Mouse (Mus musculus) liver, embryonic 12.5 days (tissue): ENCODE data around the gene Hist2h2bb. TPM values are rescaled to one million over a fixed set of nuclear protein-coding genes. Genes with fewer than 3 reads are reported as not detected.

Experiments used
- ATAC-seq: fragments of 200-750 bp; cut with Nextera tagmentation; 2 replicates; pipeline ENCODE4 v1.8.0; 2017; ENCODE audit warnings: moderate number of reproducible peaks, mild to moderate bottlenecking, moderate library complexity
- H3K27ac ChIP-seq: fragments of 300-500 bp; sonication (generic); 2 replicates; pipeline ENCODE4 v1.5.1; 2016; ENCODE audit warnings: mild to moderate bottlenecking
- H3K27me3 ChIP-seq: fragments of 300-500 bp; sonication (generic); replicated peaks from 2 replicates; pipeline ENCODE4 v1.6.1; 2016; ENCODE audit warnings: mild to moderate bottlenecking, moderate library complexity
- H3K36me3 ChIP-seq: fragments of 300-500 bp; sonication (generic); 2 replicates; pipeline ENCODE4 v1.6.1; 2016; ENCODE audit warnings: mild to moderate bottlenecking, moderate library complexity
- H3K4me1 ChIP-seq: fragments of 300-500 bp; sonication (generic); 2 replicates; pipeline ENCODE4 v1.6.1; 2016
- H3K4me2 ChIP-seq: fragments of 300-500 bp; sonication (generic); 2 replicates; pipeline ENCODE4 v1.6.1; 2016; ENCODE audit warnings: mild to moderate bottlenecking, moderate library complexity
- H3K4me3 ChIP-seq: fragments of 300-500 bp; sonication (generic); 2 replicates; pipeline ENCODE4 v1.5.1; 2016; ENCODE audit warnings: mild to moderate bottlenecking, moderate library complexity
- H3K9ac ChIP-seq: fragments of 300-500 bp; sonication (generic); 2 replicates; pipeline ENCODE4 v1.6.1; 2016; ENCODE audit warnings: mild to moderate bottlenecking, moderate library complexity
- H3K9me3 ChIP-seq: fragments of 300-500 bp; sonication (generic); replicated peaks from 2 replicates; pipeline ENCODE4 v1.6.1; 2016; ENCODE audit warnings: mild to moderate bottlenecking, moderate library complexity
- WGBS: fragments of 180-500 bp; shearing (Covaris S2); methylation state at CpG from one replicate; pipeline ENCODE4 v1.1.7; 2016; ENCODE audit not compliant: insufficient replicate concordance; 5-methylcytosine and 5-hydroxymethylcytosine counted together
- microRNA-seq: library from miRNA; unstranded; fragments of <30 nt; microRNA quantifications from one replicate; pipeline ENCODE4, GENCODE M21; 2017
- polyA plus RNA-seq: library from polyadenylated mRNA; unstranded; fragments of >200 nt; fragmentation: Nextera tagmentation; extraction: Ambion mirVana; gene quantifications from 2 replicates; pipeline ENCODE4 v1.2.1, GENCODE M21; 2016

The Hist2h2bb gene
- polyA plus RNA-seq, 1 experiment from 2014 or later: 31.6 TPM

DNA sequence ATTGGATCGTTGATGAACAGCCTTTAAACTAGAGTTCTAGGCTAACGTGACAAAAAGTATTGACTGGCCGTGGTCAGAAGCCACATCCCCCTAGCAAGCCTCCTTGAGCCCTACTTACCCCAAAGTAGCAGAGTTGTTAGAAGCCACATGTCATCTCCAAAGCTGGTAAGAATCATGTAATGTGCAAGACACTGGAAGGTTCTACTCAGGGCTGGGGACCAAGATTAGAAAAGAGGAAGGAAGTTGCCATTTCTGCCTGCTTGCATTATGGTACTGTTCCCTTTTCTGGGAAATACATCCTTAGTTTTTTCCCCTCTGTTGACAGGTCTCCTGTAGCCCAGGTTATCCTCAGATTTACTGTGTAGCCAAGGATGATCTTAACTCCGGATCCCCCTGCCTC is 24.2 kb downstream of the Hist2h2bb start, which contains the start of gene Fcgr1:
Gene Fcgr1, minus strand, starts transcription at position 183 of the 400 bp plus-strand sequence.
- Histone ChIP-seq H3K27ac (0 out of 2 replicates have a peak within 1 kb of the TSS, but pooled peaks have one; percentile 31), H3K4me3 (no peak within 1 kb of the TSS)
- no peak for ATAC-seq

DNA sequence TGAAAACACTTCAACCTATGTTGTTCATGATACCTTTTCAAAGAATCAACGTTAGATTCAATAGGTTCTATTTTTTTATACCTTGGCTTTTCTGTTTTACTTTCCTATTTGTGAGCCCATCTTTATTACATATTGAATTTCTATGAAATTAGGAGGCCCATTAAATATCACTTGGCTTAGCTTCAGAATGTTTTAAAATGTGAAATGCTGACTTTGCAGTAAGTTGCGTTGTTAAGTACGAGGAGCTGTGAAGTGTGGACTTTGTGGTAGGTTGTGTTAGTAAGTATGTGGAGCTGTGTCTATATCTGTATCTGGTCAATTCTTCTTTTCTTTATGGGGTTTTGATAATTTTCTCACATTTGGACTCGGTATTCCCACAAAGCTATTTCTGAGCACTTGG is 28.8 kb downstream of the Hist2h2bb start:
- no peaks in the 10 kb centered on the region for H3K36me3 ChIP-seq
- no peak for ATAC-seq
- H3K27ac ChIP-seq: no peak overlapping the region
- no peaks in the 10 kb centered on the region for H3K9me3 ChIP-seq
- H3K4me2 ChIP-seq: no peak overlapping the region
- no peak overlapping the region for H3K4me3 ChIP-seq
- H3K4me1 ChIP-seq: 0 out of 2 replicates have a peak, but pooled peaks cover 5% of the 10 kb centered on the region
- WGBS: 78% methylated on average over 4 of the region's 4 CpGs
- H3K27me3 ChIP-seq: peaks cover 14% of the 10 kb centered on the region
- no peak overlapping the region for H3K9ac ChIP-seq

More for the DNA sequence above, 24.2 kb downstream of the Hist2h2bb start, which contains the start of gene Fcgr1:
- H3K36me3 ChIP-seq: no peaks in the 10 kb centered on the region
- H3K4me1 ChIP-seq: no peaks in the 10 kb centered on the region
- H3K27me3 ChIP-seq: peaks cover 8% of the 10 kb centered on the region; the same call in 1 of the 2 replicates
- 29% methylated on average over 4 of the region's 4 CpGs for WGBS
- no peak within 1 kb of the TSS; the same call in 1 of the 2 replicates for H3K4me2 ChIP-seq
- H3K9me3 ChIP-seq: no peaks in the 10 kb centered on the region
- H3K9ac ChIP-seq: no peak within 1 kb of the TSS

- no peak for ATAC-seq
- 83% methylated on average over 2 of the region's 2 CpGs for WGBS
- no peaks in the 10 kb centered on the region for H3K9me3 ChIP-seq
- peaks cover 12% of the 10 kb centered on the region for H3K27me3 ChIP-seq
- peaks cover 9% of the 10 kb centered on the region; the same call in 1 of the 2 replicates for H3K4me1 ChIP-seq
- H3K36me3 ChIP-seq: no peaks in the 10 kb centered on the region
- no peak overlapping the region for H3K4me3 ChIP-seq
- no peak overlapping the region for H3K4me2 ChIP-seq
- no peak overlapping the region for H3K27ac ChIP-seq
- H3K9ac ChIP-seq: no peak overlapping the region
These were observed 30.0 kb downstream of the Hist2h2bb start for GRCm38 (mm10) chr3:96299562-96299961.

DNA sequence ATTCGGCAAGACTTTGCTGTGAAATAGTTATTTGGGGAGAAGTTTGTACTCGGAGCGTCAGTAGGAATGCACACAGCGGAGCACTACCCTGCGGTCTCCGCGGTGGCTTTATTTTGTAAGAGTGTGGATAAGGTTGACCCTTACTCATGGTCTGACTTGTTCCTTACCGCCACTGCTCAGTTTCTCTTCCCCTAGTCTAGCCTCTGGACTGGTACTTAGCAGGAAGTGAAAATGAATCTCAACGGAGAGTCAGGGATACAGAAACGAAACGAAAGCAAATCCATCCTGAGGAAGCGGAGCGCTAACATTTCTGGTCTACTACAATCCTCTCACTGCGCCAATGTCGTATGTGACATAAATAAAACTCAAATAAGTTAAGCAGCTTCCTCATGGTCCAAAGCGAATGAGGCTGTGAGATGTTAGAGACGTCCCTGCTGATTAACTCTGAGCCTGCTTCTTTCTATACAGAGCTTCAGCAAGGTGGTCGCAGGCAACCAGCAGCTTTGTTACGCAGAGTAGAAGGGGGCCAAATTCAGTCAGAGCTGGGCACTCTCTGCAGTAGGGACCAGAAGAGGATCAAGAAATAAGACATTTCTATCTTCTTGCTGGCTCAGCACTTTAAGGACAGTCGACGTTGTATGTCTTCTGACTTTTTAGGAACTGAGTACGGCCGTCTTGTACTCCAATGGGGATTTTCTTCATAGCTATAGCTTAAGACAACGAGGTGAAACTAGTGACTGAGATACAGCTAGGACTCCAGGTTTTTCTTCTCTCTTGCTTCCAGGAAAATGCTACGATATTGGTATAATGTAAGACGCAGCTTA is 31.4 kb downstream of the Hist2h2bb start:
- WGBS: 48% methylated on average over 26 of the region's 26 CpGs
- Histone ChIP-seq H3K27ac (no peak overlapping the region), H3K9ac (no peak overlapping the region), H3K4me1 (peaks cover 11% of the 10 kb centered on the region; the same call in 1 of the 2 replicates), H3K4me2 (peak overlapping the region; percentile 51), H3K36me3 (no peaks in the 10 kb centered on the region), H3K27me3 (peaks cover 12% of the 10 kb centered on the region), H3K4me3 (peak overlapping the region; percentile 34), H3K9me3 (no peaks in the 10 kb centered on the region)
- no peak; the same call in 1 of the 2 replicates for ATAC-seq

GRCm38 (mm10) chr3:96302076-96302475 is 32.5 kb downstream of the Hist2h2bb start:
- no peak overlapping the region for H3K9ac ChIP-seq
- peaks cover 11% of the 10 kb centered on the region; the same call in 1 of the 2 replicates for H3K4me1 ChIP-seq
- no peaks in the 10 kb centered on the region for H3K9me3 ChIP-seq
- no peak overlapping the region for H3K4me2 ChIP-seq
- no peaks in the 10 kb centered on the region for H3K36me3 ChIP-seq
- peaks cover 12% of the 10 kb centered on the region for H3K27me3 ChIP-seq
- no peak overlapping the region for H3K27ac ChIP-seq
- no peak for ATAC-seq
- no peak overlapping the region for H3K4me3 ChIP-seq
- 69% methylated on average over 5 of the region's 5 CpGs for WGBS

- no peak overlapping the region for H3K4me3 ChIP-seq
- 59% methylated on average over 9 of the region's 9 CpGs for WGBS
- ATAC-seq: no peak
- H3K4me1 ChIP-seq: peaks cover 6% of the 10 kb centered on the region; the same call in 1 of the 2 replicates
- H3K4me2 ChIP-seq: no peak overlapping the region
- no peaks in the 10 kb centered on the region for H3K9me3 ChIP-seq
- no peak overlapping the region for H3K9ac ChIP-seq
- no peaks in the 10 kb centered on the region for H3K36me3 ChIP-seq
- H3K27me3 ChIP-seq: peaks cover 9% of the 10 kb centered on the region
- no peak overlapping the region for H3K27ac ChIP-seq
These were observed 37.0 kb downstream of the Hist2h2bb start for GRCm38 (mm10) chr3:96306506-96306905.

- Histone ChIP-seq H3K4me3 (no peak overlapping the region), H3K9ac (no peak overlapping the region), H3K36me3 (no peaks in the 10 kb centered on the region), H3K4me1 (peaks cover 6% of the 10 kb centered on the region; the same call in 1 of the 2 replicates), H3K4me2 (no peak overlapping the region), H3K27ac (no peak overlapping the region), H3K9me3 (no peaks in the 10 kb centered on the region), H3K27me3 (peaks cover 3% of the 10 kb centered on the region; the same call in 1 of the 2 replicates)
- 40% methylated on average over 3 of the region's 3 CpGs for WGBS
- ATAC-seq: no peak
These were observed 39.9 kb downstream of the Hist2h2bb start for GRCm38 (mm10) chr3:96309441-96309840.

DNA sequence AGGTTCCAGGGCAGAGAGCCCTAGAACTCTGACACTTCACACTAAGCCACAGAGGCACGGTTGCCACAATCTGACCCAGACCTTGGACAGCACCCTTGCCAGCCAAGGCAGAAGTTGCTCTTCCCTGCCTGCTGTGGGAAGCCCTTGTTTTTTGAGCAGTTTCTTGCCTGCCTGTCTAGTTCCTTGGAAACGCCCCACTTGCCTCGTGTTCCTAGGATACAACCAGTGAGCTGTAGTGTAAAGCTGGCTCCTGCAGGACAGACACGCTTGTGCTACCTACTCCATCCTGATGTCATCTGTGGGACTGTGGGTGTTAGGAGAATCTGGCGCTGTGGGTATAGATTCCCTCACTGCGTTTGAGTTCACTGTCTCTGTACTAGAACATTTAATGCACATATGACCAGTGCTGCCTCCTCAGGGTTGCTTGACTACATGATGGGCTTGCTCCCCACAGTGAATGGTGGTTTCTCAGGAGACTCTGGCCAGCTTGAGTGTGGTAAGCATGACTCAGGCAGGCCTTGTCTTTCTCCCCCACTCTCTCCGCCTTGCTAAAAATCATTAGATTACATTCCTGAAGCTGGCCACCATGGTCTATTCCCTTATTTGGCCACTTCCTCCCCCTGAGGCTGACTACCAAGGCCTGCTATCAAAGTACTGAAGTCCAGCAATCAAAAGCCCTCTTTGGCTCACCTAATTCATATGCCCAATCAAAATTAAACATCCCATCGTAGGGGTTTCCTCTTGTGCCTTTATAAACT is 43.0 kb downstream of the Hist2h2bb start:
- WGBS: 55% methylated on average over 8 of the region's 8 CpGs
- Histone ChIP-seq H3K27me3 (0 out of 2 replicates have a peak, but pooled peaks cover under 1% of the 10 kb centered on the region), H3K9me3 (no peaks in the 10 kb centered on the region), H3K4me3 (no peak overlapping the region), H3K27ac (0 out of 2 replicates have a peak overlapping the region, but pooled peaks have one; percentile 6), H3K36me3 (no peaks in the 10 kb centered on the region), H3K9ac (no peak overlapping the region), H3K4me2 (no peak overlapping the region), H3K4me1 (0 out of 2 replicates have a peak, but pooled peaks cover 3% of the 10 kb centered on the region)
- no peak for ATAC-seq

Small RNAs within 50 kb of the gene (microRNA-seq; reads per million reads assigned to microRNA genes)
- gene Gm44492 (1.4 reads per million), gene Gm47311 (not detected), gene Gm47313 (not detected)

Other genes starting within 250 kb of the Hist2h2bb start
- gene Vps45, start 211.3 kb upstream of the Hist2h2bb start, polyA plus RNA-seq: 17.6 and 18.6 TPM in 2 replicates
- gene Otud7b, start 165.2 kb upstream of the Hist2h2bb start, polyA plus RNA-seq: 10.8 and 12.7 TPM in 2 replicates
- 2.4 and 3.9 TPM in 2 replicates for gene Mtmr11, start 107.7 kb upstream of the Hist2h2bb start, polyA plus RNA-seq
- gene Sf3b4, start 97.4 kb upstream of the Hist2h2bb start, polyA plus RNA-seq: 135 and 142 TPM in 2 replicates
- gene Sv2a, start 88.6 kb upstream of the Hist2h2bb start, polyA plus RNA-seq: 1.1 and 1.4 TPM in 2 replicates
- gene Bola1, start 50.0 kb upstream of the Hist2h2bb start, polyA plus RNA-seq: 57.4 and 61.7 TPM in 2 replicates
- 0.71 and 0.86 TPM in 2 replicates for gene Hist2h2ab, start 49.9 kb upstream of the Hist2h2bb start, polyA plus RNA-seq
- 15.9 and 17.5 TPM in 2 replicates for gene Hist2h2ac, start 48.9 kb upstream of the Hist2h2bb start, polyA plus RNA-seq
- 6.1 and 6.6 TPM in 2 replicates for gene Hist2h2be, start 48.6 kb upstream of the Hist2h2bb start, polyA plus RNA-seq
- gene Hist2h3c2, start 30.6 kb upstream of the Hist2h2bb start, polyA plus RNA-seq: 12.3 and 13.8 TPM in 2 replicates
- 55.9 and 73.8 TPM in 2 replicates for gene Hist2h2aa2, start 29.5 kb upstream of the Hist2h2bb start, polyA plus RNA-seq
- gene Hist2h2aa1, start 24.3 kb upstream of the Hist2h2bb start, polyA plus RNA-seq: 23.9 and 29.2 TPM in 2 replicates
- 2.7 and 3.0 TPM in 2 replicates for gene Hist2h3c1, start 23.1 kb upstream of the Hist2h2bb start, polyA plus RNA-seq
- gene Hist2h4, start 6.4 kb upstream of the Hist2h2bb start, polyA plus RNA-seq: 27.0 and 29.3 TPM in 2 replicates
- 99.1 and 113 TPM in 2 replicates for gene Hist2h3b, start 1.1 kb upstream of the Hist2h2bb start, polyA plus RNA-seq
- 2.4 and 2.7 TPM in 2 replicates for gene Fcgr1, start 24.2 kb downstream of the Hist2h2bb start, polyA plus RNA-seq
- not detected in 2 replicates for gene BC107364, start 182.6 kb downstream of the Hist2h2bb start, polyA plus RNA-seq